Mouse (Mus musculus) hindlimb bud, embryonic 11.5 days (tissue): ENCODE measurements around the gene Gabpb2.
A peak's percentile ranks its signal among the peaks of the same experiment; 100 is the strongest.

Experiments used
- DNase-seq: peaks from one replicate; pipeline ENCODE4 v3.0.0-alpha.2; 2012; ENCODE audit warnings: low read depth, low spot score; ENCODE audit errors: extremely low spot score

The Gabpb2 gene

DNA sequence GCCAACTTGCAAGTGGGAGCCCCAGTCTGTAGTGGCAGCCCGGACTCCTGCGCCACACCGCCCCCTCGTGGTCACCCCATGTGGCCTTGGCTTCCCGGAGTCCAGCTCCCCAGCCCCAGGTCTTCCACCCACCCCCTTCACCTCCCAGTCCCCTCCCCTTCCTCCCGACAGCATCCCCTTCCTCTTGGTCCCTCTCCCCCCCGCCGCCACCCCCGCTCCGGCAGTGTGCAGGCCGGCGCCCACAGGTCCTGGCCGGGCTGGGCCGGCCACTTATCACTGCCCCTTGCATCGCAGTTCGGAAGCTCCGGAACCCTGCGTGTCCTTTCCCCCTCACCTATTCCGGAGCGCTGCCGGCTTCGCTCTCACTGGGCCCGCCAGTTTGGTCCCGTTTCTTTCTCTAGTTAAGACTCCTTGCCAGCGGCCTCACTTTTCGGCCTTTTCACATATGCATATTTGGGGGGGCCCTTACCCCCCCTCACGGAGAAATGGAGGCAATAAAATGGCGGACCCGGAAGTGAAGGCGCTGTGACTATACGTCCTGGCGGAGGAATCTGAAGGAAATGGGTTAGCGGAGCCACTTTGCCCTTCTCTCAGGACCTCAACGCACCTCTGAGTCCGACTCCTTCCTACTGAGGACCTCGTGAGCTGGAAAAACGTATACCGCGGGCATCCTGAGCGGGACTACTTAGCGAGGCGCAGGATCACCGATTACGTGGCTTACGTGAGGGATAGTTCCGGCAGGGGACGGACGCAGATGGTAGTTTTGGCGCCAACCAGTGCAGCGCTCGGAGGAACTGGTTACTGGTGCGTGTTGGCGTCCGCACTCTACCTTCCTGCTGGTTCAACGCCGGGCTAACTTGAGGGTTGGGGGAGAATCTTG, at the start of gene Gabpb2:
TSS of gene Gabpb2 (minus strand) at position 662 of the 880 bp plus-strand sequence.
- DNase-seq, result peak; percentile 92

DNA sequence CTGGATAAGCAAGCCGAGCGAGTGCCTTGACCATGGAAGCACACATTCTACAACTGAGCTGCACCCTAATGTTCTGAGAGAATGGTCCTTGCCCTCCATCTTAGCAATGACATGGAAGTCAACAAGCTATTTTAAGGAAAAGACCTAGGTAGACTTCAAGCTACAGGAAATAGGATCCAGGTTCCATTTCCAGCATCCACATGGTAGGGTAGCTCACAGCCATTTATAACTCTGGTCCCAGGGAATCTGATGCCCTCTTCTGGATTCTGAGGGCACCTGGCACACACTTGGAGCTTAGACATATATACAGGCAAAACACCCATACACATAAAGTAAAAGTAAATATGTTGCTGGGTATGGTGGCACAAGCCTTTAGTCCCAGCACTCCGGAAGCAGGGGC, 48.3 kb upstream of the Gabpb2 start:
- DNase-seq, result no peak

DNA sequence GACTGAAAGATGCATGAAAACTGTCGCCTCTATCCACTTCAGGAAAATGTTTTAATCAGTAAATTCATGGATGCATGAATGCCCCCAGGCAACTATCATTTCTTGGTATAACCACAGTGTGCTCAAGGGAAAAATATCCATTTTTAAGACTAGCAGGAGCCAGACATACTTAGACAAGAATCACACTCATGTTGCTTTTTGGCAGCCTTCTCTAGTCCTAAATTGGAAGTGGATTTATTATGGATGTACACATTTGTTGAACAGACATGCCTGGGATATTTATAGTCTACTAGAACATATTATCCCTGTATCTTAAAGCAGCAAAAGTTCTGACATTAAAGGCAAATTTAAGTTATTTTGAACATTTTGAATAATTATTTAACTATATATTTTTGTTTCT, 47.0 kb upstream of the Gabpb2 start:
- no peak for DNase-seq

DNA sequence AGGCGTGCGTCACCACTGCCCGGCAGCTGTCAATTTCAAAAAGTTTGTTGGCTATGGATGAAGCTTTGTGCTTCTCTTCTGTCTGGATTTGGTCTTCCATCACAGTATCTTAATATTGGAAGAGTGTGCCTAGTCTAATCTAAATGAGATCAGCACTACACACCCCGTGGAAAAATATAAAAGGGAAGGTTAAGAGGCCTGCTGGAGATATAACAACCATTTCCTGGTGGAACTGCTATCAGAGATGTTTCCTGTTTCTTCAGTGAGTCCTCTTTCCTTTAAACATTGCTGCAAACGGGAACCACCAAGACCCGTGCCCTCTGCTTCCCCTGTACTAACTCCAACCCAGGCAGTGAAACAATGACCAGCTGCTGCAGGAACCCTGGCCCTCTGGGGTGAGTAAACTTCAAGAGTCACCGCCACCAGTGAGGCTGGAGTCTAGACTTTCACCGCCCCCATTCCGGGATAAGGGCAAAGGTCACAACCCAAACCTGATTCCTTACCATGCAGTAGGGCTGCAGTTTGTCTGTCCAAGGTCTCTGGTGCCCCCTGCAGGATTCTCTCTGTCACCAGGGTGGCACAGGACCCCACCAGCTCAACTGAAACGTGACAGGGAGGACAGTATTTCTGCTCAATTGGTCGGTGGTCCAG, 45.5 kb upstream of the Gabpb2 start:
- DNase-seq, result no peak

DNA sequence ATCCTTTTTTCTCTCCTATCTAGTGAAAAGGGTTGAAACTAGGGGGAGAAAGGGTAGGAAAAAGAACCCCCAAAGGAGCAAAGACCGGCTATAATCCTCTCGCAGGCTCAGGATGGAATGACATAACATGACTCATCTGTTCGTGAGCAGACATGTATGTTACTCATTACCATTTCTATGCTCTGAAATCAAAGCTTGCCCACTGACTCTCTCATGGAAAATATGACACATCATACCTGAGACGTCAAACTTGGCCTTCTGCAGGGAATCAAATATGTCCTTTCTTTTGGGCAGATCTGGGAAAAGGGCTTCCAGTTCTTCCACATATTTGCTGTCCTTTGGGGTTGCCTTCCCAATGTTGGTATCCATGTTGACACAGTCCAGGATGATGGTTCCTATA, 44.3 kb upstream of the Gabpb2 start:
- DNase-seq, result no peak

DNA sequence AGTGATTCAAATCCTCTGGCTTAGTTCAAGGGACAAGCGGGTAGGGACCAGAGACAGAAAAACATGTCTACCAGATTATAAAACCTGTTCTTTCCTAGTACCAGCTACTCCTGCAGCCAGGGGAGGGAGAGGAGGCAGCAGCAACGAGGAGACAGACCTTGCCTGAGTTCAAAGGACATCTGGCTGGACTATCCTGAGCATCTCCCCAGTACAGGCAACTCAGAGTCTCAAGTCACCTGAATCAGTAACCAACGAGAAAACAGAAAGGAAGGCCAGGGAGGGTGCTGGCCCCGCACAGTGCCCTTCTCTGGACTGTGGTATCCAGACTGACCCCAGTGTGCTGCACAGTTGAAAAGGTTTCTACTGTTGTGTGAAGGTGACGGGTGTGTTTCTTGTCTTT, 39.2 kb upstream of the Gabpb2 start:
- no peak for DNase-seq

DNA sequence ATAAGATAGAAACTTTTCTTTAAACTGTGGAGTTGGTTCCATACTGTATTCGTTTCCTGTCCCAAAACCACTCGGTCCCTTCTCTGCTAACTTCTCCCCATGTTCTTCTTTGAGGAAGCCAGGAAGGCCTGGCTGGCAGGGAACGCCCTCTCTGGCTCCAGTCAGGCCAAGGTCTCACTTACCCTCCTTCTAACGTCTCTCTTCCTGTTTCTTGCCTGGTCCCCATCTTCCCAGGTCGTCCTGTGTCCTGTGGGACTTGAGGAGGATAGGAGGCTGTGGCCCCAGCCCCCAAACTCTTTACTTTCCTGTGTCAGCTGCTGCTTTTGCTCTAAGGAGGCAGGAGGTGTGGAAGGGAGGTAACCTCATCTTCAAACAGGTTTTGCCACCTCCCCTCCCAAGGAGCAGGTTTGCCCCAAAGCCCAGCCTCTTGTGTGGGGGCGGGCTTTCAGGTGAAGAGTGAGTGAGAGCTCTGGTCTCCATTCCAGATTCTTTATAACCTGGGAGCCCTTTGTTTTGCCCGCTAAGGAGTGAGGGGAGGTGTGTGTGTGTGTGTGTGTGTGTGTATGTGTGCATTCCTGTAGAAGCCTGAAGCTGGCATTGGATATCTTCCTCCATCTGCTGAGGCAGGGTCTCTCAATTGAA, 33.2 kb upstream of the Gabpb2 start, which contains the start of gene Bnipl:
TSS of gene Bnipl (minus strand) at position 411 of the 642 bp plus-strand sequence.
- no peak for DNase-seq

DNA sequence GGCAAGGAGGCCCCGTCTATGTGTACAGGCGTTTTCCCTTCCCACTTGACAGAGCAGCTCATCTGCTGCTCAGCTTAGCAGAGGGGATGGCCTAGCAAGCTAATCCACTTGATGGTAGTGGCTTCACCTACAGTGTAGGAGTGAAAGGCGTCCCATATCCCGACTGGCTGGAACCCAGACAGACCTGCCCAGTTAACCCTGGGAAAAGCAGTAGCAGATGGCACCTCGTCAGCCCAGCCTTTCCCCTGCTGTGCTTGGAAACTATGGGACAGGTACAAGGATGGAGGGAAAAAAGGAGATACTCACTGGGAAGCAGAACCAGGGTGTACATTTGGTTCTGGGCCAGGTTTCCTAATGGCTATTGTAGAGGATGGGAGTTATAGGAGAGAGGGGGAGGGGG, 32.6 kb upstream of the Gabpb2 start:
- no peak for DNase-seq

DNA sequence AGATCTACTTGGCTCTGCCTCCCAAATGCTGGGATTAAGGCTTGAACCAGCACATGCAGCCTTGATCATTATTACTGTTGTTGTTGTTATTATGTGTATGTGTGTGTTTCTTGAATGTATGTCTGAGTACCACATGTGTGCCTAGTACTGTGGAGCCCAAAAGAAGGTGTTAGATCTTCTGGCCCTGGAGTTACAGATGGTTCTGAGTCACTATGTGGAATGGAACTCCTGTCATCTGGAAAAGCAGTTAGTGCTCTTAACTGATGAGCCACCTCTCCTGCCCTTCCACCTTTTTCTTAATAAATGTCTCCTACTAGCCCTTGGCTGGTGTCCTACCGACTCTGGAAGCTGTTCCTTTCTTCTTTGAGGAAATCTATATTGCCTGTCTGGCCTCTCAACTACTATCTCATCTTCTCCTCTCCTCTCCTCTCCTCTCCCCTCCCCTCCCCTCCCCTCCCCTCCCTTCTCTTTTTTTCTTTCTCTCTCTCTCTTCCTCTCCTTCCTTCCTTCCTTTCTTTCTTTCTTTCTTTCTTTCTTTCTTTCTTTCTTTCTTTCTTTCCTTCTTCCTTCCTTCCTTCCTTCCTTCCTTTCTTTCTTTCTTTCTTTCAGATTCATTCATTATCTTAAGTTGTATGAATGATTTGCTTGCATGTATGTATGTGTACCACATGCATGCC, 30.1 kb upstream of the Gabpb2 start:
- DNase-seq, result no peak

DNA sequence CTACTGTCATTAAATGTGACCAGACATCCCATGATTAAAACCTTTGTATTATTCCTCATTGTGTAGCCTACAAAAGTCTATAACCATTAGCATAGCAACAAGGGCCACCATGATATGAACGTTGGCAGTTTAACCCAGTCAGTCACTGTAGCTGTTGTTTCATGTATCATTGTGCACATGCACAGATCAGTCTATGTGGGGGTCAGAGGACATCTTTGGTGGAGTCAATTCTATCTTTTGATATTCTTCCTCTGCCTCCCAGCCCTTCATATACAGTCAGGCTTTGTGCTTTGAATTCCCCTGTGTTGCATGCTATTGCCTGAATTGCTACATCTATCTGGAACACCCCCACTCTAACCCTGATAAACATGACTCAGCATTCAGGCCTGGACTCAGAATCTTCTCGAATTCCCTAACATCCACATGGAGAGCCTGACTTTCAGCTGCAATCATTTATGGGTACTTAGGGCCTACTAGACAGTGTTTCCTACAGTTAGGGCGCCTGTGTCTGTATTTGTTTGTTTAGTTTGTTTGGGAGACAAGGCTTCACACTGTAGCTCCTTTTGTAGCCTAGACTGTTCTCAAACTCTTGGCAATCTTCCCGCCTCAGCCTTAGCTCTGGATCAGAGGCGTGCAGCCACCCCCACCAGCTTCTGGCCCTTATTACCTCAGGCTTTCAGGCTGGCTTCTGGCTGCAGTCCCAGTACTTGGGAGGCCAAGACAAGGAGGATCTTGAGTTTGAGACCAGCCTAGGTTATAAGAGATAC, 28.9 kb upstream of the Gabpb2 start:
- DNase-seq, result no peak

DNA sequence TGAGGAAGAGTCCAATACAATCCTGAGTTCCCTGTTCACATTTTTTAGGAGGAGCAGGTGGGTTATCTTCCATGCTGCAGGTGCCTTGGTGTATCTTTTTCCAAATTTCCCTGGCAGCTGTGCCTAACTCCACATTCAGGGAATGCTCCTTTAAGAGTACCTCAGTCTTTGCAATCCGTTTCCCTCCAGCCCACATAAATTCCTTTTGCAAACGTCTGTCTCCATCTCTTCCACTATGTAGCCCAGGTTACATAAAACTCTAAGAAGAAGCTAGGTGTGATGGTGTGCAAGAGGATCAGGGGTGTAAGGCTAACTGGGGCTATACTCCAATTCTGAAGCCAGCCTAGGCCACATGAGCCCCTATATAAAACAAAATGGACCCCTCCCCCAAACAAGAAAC, 25.4 kb upstream of the Gabpb2 start:
- DNase-seq, result no peak

DNA sequence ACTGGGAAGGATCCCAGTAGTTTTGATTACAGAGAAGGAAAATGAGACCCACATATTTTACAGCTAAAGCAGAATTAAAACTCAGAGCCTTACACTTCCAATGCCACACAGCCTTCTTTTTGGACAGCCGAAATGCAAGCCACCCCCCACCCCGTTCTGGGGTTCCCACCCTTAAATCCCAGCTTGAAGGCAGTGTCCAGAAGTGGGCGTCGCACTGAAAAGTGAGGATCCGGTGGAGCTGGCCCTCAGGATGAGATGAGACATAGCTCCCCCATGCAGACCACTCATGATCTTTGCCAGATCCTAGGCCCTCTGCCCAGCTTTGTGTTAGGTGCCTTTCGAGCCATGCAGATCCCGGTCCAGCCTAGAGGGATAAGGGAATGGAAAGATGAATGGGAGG, 23.8 kb upstream of the Gabpb2 start, which contains the start of gene Gm128:
TSS of gene Gm128 (minus strand) at position 101 of the 400 bp plus-strand sequence.
- DNase-seq, result no peak

DNA sequence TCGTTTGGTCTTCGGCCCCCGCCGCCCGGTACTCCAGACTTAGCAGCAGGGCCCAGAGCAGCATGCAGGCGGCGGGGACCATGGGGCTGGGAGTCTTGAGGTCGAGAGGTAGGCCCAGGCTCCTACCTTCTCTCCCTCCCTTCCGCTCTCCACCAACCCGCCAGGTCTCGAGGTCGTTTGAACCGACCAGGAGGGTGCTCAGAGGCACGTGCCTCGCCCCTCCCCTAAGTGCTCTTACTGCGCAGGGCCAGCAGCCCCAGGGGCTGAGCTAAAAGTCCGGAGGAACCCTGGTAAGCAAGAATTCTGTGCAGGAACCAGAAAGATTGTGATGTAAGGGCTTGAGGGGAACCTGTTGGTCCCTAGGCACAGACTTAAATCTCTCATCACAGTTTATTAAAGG, 23.2 kb upstream of the Gabpb2 start:
- DNase-seq, result no peak

DNA sequence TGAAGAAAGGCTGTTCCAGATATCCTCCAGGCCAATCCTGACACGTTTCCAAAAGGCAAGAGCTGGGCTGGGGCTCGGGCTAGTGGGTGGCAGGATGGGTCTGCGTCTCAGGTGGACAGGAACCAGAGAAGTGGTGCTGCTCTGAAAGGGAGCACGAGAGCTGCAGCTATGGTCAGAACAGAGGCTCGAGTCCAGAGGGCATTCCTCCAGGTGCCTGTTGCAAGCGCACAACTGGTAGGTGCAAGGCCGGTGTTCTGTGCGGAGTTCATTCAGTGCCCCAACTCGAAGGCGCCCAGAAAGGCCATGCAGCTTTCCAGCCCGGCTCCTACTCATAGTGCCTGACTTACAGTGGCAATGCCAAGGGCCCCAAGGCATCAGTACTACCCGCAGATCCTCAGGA, 22.3 kb upstream of the Gabpb2 start:
- DNase-seq, result no peak

DNA sequence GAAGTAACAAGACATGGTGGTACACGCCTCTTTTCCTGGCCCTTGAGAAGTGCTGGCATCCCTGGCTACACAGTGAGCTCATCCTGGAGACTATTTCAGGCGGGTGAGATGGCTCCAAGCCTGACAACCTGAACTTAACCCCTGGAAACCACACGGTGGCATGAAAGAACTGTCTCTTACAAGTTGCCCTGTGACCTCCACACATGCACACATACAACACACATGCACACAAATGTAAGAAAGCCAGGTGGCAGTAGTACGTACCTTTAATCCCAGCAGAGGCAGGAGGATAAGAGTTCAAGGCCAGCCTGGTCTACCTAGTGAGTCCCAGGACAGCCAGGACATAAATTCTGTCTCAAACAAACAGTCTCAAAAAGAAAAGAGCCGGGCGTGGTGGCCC, 21.3 kb upstream of the Gabpb2 start:
- no peak for DNase-seq

DNA sequence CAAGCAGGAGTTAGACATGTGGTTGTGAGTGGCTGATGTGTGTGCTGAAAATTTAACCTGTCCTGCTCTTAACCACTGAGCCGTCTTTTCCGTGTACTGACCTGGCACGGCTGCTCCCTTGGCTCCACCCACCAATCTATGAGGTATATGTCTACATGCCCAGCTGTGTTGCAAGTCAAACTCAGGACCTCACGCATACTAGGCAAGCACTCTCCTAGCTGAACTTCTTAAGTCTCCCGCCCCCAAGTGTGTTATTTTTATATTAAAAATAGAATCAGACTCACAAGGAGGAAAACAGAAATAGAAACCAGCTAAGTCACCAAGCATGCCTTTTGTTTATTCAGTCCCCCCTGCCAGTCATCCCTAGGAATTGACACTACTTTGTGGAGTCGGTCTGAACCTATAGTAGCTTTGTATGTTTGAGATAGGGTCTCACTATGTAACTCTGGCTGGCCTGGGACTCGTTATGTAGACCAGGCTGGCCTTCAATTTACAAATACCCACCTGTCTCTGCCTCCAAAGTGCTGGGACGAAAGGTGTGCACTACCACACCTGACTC, 19.9 kb upstream of the Gabpb2 start:
- DNase-seq, result no peak

DNA sequence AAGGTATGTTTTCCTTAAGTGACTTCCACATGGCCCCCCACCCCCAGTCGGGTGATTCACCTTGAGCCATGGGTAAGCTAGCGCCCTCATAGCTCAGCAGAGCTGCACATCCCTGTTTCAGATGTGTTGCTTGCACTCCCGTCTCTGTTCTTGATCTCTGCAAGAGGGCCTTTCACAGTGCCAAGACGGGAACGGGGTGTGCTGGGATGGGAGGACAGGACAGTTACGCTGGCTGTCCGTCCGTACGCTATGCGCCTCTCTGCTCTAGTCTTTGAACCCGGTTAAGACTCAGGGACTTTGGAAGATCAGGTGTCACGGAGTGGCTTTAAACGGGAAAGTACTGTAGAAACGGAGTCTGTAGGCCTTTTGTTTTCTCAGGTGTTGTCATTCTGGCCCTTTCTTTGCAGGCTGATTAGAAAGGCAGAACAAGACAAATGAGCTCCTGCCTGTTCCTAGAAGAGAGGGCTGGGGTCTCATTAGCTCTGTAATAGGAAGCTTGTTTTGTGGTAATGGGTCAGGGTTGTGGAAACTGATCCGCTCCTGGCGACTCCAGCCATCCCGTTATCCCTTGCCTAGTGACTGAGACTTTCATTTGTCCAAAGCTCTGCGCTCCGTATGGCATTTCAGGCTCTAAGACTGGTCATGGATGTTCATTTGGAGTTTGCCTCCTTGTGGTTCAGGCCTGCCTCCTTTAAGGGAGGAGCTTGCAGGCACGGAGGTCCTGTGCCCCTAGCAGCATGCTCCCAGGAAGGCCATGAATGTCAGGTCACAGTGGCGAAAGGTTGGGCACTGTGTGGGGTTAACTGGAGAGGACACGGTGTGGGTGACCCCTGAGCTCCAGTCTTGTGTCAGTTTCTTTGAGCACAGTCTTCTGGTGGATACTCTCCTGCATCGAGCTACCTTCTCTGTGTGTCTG, 17.9 kb upstream of the Gabpb2 start:
- DNase-seq, result no peak

DNA sequence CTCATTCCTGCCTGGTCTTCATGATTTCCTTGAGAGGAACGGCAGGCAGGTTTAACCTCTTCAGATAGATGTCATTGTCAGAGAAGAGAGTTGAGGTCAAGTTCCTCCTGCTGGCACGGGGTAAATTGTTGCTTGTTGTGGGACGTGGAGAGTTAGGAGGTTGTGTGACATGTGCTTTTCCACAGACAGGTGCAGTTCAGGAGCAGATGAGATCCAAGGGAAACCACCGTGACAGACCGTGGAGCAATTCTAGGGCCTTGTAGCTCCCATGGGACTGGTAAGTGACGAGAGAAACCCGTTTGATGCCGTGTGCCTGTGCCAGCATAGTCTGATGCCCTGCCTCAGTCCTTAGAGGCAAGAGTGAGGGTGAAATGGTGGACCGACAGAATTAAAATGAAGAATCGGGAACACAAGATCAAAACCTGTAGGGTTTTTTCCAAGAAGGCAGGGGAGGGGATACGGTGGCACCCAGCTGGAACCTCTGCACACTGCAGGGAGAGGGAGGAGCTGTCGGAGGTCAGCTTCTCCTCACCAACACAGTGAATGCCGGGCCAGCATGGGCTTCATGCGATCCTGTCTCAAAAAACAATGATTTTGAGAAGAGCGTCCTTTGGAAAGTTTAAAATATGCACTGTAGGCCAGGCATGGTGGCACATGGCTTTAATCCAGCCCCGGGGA, 15.7 kb upstream of the Gabpb2 start:
- DNase-seq, result no peak

DNA sequence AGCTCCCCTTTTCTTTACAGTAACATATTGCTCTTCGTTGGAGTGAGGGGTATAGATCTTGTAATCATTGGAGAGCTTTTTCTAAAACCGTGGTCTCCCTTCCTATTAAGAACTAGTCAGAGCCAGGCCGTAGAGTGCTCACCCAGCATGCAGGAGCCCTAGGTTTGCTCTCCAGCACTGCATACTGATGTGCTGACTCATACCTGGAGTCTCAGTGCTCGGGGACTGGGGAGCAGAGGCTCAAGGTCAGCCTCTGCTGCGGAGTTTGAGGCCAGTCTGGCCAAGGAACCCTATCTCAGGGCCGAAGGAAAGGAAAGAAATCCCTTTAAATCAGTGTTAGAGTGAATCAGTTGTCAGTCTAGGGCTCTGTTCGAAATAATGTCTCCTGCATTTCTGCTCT, 15.1 kb upstream of the Gabpb2 start:
- no peak for DNase-seq
